Mouse (Mus musculus): ENCODE data around the gene Med12l.

DNA sequence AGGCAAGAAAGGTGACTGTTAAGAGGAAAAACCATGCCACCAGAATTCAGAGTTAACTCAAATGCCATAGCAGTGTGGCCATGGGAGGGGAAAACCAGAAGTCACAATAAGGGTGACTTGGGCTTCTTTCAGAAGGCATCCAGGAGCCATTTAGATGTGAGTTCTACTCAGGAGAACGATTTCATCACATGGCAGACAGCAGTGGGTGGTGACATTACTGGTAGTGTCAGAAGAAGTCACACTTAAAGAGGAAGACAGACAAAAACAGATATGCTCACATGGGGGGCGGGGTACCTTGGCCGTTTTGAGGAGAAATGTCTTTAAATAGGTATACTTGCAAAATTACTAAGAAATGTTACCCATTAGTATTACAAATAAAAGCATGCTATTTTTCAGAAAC is 258.4 kb downstream of the Med12l start:
- TF ChIP-seq GATA1 (IDR thresholded peaks at IDR 0.05; ENCODE audit: borderline replicate concordance, low read length) (no peak), FLI1 (IDR thresholded peaks at IDR 0.05; ENCODE audit: low read length) (no peak)
